Mouse (Mus musculus) myocyte (in vitro differentiated cells): ENCODE measurements around the gene Cdc42ep3. TPM values are rescaled to one million over a fixed set of nuclear protein-coding genes. Genes with fewer than 3 reads are reported as not detected.

ENCODE experiments used
- H3K27me3 ChIP-seq: one replicate; pipeline ENCODE4 v1.6.1; 2011; ENCODE audit not compliant: control insufficient read depth, insufficient read depth, insufficient read length
- H3K36me3 ChIP-seq: one replicate; pipeline ENCODE4 v1.6.1; 2011; ENCODE audit not compliant: control insufficient read depth, insufficient read depth
- H3K4me2 ChIP-seq: one replicate; pipeline ENCODE4 v1.6.1; 2011; ENCODE audit warnings: low read depth, control low read depth
- H3K4me3 ChIP-seq: one replicate; pipeline ENCODE4 v1.5.1; 2011; ENCODE audit warnings: mild to moderate bottlenecking, control low read depth, moderate library complexity
- H3K79me2 ChIP-seq: one replicate; pipeline ENCODE4 v1.6.1; 2011; ENCODE audit not compliant: control insufficient read depth, insufficient read depth
- H3ac ChIP-seq: one replicate; pipeline ENCODE4 v1.6.1; 2011; ENCODE audit not compliant: control insufficient read depth, insufficient read length
- CEBPB ChIP-seq: IDR thresholded peaks from 2 replicates; pipeline ENCODE4 v1.6.1; 2011; ENCODE audit warnings: mild to moderate bottlenecking, moderate library complexity; ENCODE audit not compliant: poor library complexity, insufficient read depth, severe bottlenecking
- E2F4 ChIP-seq: IDR thresholded peaks from one replicate; pipeline ENCODE4 v1.6.1; 2011; ENCODE audit warnings: mild to moderate bottlenecking, control low read depth, moderate library complexity; ENCODE audit not compliant: insufficient read depth
- MAX ChIP-seq: IDR thresholded peaks from one replicate; pipeline ENCODE4 v1.6.1; 2011; ENCODE audit warnings: low read depth, mild to moderate bottlenecking, control low read depth
- MYOD1 ChIP-seq, 3 experiments: IDR thresholded peaks; one replicate each; pipeline ENCODE4 v1.6.1; 2011; ENCODE audit warnings: control low read depth in 2 of 3, low read depth in 2 of 3, mild to moderate bottlenecking in 2 of 3, moderate library complexity in 1 of 3; ENCODE audit not compliant: insufficient read length in 2 of 3, control insufficient read depth in 1 of 3
- MYOG ChIP-seq, 3 experiments: IDR thresholded peaks; one replicate each; pipeline ENCODE4 v1.6.1; 2011; ENCODE audit warnings: control low read depth in 2 of 3, low read depth in 2 of 3, mild to moderate bottlenecking in 2 of 3; ENCODE audit not compliant: insufficient read length in 2 of 3, control insufficient read depth in 1 of 3, insufficient read depth in 1 of 3
- POLR2A ChIP-seq: IDR thresholded peaks from one replicate; pipeline ENCODE4 v1.6.1; 2011; ENCODE audit warnings: low read depth, mild to moderate bottlenecking, control low read depth, moderate library complexity; ENCODE audit not compliant: insufficient read length
- POLR2AphosphoS2 ChIP-seq: IDR thresholded peaks from one replicate; pipeline ENCODE4 v1.6.1; 2011; ENCODE audit warnings: low read depth, control low read depth; ENCODE audit not compliant: insufficient read length
- REST ChIP-seq: IDR thresholded peaks from one replicate; pipeline ENCODE4 v1.6.1; 2011; ENCODE audit warnings: mild to moderate bottlenecking, control low read depth, moderate library complexity; ENCODE audit not compliant: insufficient read depth, insufficient read length
- SRF ChIP-seq: IDR thresholded peaks from one replicate; pipeline ENCODE4 v1.6.1; 2011; ENCODE audit warnings: low read depth; ENCODE audit not compliant: control insufficient read depth, insufficient read length
- TCF12 ChIP-seq: IDR thresholded peaks from one replicate; pipeline ENCODE4 v1.6.1; 2011; ENCODE audit warnings: mild to moderate bottlenecking, control low read depth; ENCODE audit not compliant: poor library complexity, insufficient read depth, severe bottlenecking
- TCF3 ChIP-seq: IDR thresholded peaks from one replicate; pipeline ENCODE4 v1.6.1; 2011; ENCODE audit warnings: low read depth, control low read depth; ENCODE audit not compliant: insufficient read length
- USF1 ChIP-seq: IDR thresholded peaks from one replicate; pipeline ENCODE4 v1.6.1; 2011; ENCODE audit warnings: low read depth, mild to moderate bottlenecking, control low read depth, moderate library complexity
- polyA plus RNA-seq: library from polyadenylated mRNA; unstranded; fragments of >200 nt; fragmentation: generic; extraction: Trizol; gene quantifications from one replicate; pipeline ENCODE4 v1.2.1, GENCODE M21; 2012; ENCODE audit warnings: missing spikeins

The Cdc42ep3 gene
- polyA plus RNA-seq, 1 experiment = 42.8 TPM

DNA sequence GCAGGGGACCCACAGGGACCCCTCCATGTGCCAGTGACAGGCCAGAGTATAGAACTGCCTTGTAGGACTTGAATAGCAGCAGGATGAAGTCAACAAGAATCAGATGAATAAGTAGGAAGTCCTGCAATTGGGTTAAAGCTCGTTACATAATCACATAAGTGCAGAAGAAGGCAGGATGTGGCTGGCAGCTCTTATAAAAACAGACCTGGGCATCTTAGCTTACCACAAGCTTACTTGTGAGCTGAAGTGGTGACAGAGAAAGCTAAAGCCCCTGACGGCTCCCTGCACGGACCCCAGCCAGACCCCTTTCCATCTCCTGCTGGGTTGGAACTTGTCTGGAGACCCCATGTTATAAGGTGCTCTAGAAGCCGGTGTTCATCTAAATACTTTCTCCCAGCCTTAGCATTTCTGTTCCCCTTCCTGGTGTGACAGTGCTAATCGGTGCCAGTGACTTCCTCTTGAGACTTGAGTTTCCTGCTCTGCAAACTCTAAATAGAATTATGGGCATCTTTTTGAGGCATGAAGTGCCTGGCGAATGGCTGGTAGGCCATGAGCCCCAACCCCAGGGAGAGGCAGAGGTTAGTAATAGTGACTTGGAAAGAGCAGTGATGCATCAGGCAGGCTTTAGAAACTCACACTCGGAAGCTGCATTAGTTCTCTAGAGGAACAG lies 6.8 kb downstream of the Cdc42ep3 start:
- H3K4me2 ChIP-seq = peak overlapping the region; percentile 14
- H3K36me3 ChIP-seq = peaks cover 26% of the 10 kb centered on the region
- H3K79me2 ChIP-seq = peaks cover 92% of the 10 kb centered on the region
- no peak overlapping the region for H3ac ChIP-seq
- H3K27me3 ChIP-seq = no peaks in the 10 kb centered on the region
- TF ChIP-seq MYOD1 (IDR thresholded peaks at IDR 0.05; ENCODE audit: control insufficient read depth in 1 of 3, insufficient read length in 2 of 3, low read depth in 2 of 3) (no peak), TCF12 (no peak), E2F4 (no peak), POLR2AphosphoS2 (no peak), SRF (no peak), MAX (no peak), POLR2A (no peak), CEBPB (no peak), TCF3 (no peak), MYOG (IDR thresholded peaks at IDR 0.05; ENCODE audit: control insufficient read depth in 1 of 3, insufficient read depth in 1 of 3, insufficient read length in 2 of 3, low read depth in 2 of 3) (no peak), REST (no peak), USF1 (no peak)
- no peak overlapping the region for H3K4me3 ChIP-seq

DNA sequence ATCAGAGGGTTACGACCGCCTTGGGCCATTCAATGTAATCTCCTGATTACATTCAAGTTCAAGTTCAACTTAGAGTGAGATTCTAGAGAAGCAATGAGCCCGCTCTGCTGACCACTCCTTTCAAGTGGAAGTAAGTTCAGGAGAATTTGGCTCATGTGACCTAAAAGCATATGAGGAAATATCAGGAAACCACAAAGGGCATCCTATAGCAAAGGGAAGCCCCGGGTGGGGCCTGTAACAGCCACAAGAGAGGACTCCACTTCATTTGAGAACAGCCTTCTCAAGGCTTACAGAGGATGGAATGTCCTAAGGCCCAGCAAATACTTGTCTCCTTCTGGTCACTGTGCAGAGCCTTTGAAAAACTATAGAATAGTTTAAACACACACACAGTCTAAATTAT lies 7.6 kb downstream of the Cdc42ep3 start:
- no peak overlapping the region for H3K4me3 ChIP-seq
- TF ChIP-seq REST (no peak), USF1 (no peak), CEBPB (no peak), TCF3 (no peak), MYOD1 (IDR thresholded peaks at IDR 0.05; ENCODE audit: control insufficient read depth in 1 of 3, insufficient read length in 2 of 3, low read depth in 2 of 3) (no peak), MAX (no peak), SRF (no peak), POLR2AphosphoS2 (no peak), E2F4 (no peak), MYOG (IDR thresholded peaks at IDR 0.05; ENCODE audit: control insufficient read depth in 1 of 3, insufficient read depth in 1 of 3, insufficient read length in 2 of 3, low read depth in 2 of 3) (no peak), TCF12 (no peak), POLR2A (no peak)
- H3K27me3 ChIP-seq = no peaks in the 10 kb centered on the region
- H3K4me2 ChIP-seq = peak overlapping the region; percentile 1
- peaks cover 26% of the 10 kb centered on the region for H3K36me3 ChIP-seq
- H3ac ChIP-seq = no peak overlapping the region
- peaks cover 92% of the 10 kb centered on the region for H3K79me2 ChIP-seq

DNA sequence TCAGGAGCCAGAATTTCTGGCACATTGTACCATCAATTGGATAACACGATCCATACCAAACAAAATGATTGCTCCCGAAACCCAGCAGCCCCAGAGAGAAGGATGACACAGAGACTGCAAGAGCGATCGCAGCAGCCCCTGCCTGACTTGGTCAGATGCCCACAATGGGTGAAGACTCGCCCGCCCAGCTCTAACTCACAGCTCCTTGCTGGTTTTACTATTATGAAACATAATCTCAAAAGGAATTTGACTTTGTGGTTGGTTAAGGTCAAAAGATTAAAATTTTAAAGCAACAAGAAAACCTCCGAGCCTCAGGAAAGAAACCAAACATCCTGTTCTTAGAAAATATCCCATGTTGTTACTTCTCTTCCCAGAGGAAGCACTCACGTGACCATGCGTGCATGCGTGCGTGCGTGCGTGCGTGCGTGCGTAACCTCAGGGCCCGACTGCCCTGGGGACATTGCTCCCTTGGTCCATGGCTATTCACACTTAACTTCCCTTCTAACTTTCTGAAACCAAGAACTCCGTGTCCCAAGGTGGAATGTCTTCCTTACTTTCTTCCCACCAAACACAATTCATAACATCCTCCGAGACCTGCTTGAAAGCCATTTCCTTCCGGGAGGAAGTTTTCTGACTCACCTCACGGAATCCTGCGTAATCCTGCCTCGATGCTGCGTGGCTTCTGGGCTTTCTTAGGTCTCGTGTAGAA lies 9.7 kb downstream of the Cdc42ep3 start:
- Histone ChIP-seq H3K79me2 (peaks cover 94% of the 10 kb centered on the region), H3K27me3 (no peaks in the 10 kb centered on the region), H3K36me3 (peaks cover 24% of the 10 kb centered on the region), H3K4me2 (peak overlapping the region; percentile 32), H3ac (no peak overlapping the region), H3K4me3 (no peak overlapping the region)
- TF ChIP-seq MYOG (IDR thresholded peaks at IDR 0.05; ENCODE audit: control insufficient read depth in 1 of 3, insufficient read depth in 1 of 3, insufficient read length in 2 of 3, low read depth in 2 of 3) (no peak), REST (no peak), MAX (no peak), USF1 (no peak), E2F4 (no peak), TCF12 (no peak), TCF3 (no peak), MYOD1 (IDR thresholded peaks at IDR 0.05; ENCODE audit: control insufficient read depth in 1 of 3, insufficient read length in 2 of 3, low read depth in 2 of 3) (no peak), POLR2A (no peak), CEBPB (no peak), POLR2AphosphoS2 (no peak), SRF (no peak)

DNA sequence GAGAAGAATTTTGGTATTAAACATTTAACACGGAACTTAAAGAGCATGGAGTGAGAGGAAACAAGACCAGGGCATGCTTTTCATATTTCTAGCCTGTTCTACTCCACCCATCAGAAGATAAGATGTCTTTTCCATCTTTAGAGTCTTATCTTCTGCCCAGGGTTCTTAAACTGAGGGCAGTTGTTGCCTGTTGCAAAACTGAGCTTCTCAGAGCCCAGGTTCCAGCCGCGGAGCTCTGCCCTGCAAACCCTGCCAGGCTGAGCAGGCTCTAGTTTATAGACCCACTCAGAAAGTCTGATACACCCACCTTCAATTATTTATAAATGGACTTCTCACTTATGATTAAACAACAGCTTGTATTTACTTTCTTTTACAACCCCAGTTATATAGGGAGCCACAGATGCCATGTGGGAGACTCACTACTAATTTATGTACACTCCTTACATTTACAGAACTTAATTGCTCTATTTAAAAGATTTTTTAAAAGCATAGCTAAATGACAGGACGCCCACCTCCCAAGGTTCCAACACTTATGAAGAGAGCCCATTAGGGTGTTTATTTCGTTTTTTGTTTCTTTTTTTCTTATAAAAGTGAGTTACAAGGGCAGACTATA lies 11.5 kb downstream of the Cdc42ep3 start:
- Histone ChIP-seq H3K27me3 (no peaks in the 10 kb centered on the region), H3K36me3 (peaks cover 19% of the 10 kb centered on the region), H3K4me2 (no peak overlapping the region), H3ac (no peak overlapping the region), H3K79me2 (peaks cover 90% of the 10 kb centered on the region), H3K4me3 (no peak overlapping the region)
- TF ChIP-seq SRF (no peak), MYOD1 (IDR thresholded peaks at IDR 0.05; ENCODE audit: control insufficient read depth in 1 of 3, insufficient read length in 2 of 3, low read depth in 2 of 3) (no peak), POLR2AphosphoS2 (no peak), CEBPB (no peak), REST (no peak), POLR2A (no peak), USF1 (no peak), MYOG (IDR thresholded peaks at IDR 0.05; ENCODE audit: control insufficient read depth in 1 of 3, insufficient read depth in 1 of 3, insufficient read length in 2 of 3, low read depth in 2 of 3) (no peak), E2F4 (no peak), TCF12 (no peak), MAX (no peak), TCF3 (no peak)
